Mouse (Mus musculus): ENCODE results near the gene Mast4. TPM values are rescaled to one million over a fixed set of nuclear protein-coding genes. Genes with fewer than 3 reads are reported as not detected.
A peak's percentile ranks its signal among the peaks of the same experiment; 100 is the strongest.

The Mast4 gene
- polyA plus RNA-seq, 1 experiment from 2014 or later, result 36.9 TPM

DNA sequence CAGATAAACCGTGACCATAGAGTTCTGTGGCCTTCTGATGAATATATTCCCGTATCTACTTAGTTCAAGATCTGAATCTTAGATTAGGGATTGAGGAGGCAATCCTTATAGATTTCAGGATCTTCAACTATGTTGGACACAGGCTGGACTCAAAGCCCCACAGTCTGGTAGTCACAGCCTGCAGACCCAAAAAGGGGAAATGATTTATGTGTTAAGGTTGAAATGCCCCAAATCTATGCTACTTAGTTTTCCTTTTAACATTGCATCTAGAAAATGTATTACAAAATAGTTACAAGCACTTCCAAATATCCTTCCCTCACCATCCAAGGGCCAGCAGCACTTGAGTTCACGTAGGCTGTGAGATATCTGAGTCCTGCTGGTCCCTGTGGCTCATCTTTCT is 633.6 kb downstream of the Mast4 start:
- Histone ChIP-seq H3K9ac (ENCODE audit: low read length) (no peak overlapping the region), H3K9me3 (replicated peaks; ENCODE audit: control insufficient read depth, low read length) (no peaks in the 10 kb centered on the region), H3K27ac (ENCODE audit: low read length) (no peak overlapping the region), H3K4me1 (ENCODE audit: control insufficient read depth, insufficient read depth, low read length) (peaks cover 14% of the 10 kb centered on the region), H3K4me3 (ENCODE audit: low read length) (no peak overlapping the region), H3K27me3 (ENCODE audit: control insufficient read depth, insufficient read depth, low read length) (no peaks in the 10 kb centered on the region), H3K36me3 (ENCODE audit: control insufficient read depth, insufficient read depth) (no peaks in the 10 kb centered on the region), H3K4me2 (ENCODE audit: low read depth, low read length) (no peak overlapping the region)
- no peak for ATAC-seq (replicated peaks; ENCODE audit: extremely low read depth, insufficient read depth, low FRiP score)
- WGBS, result 91% methylated on average over 3 of the region's 3 CpGs

DNA sequence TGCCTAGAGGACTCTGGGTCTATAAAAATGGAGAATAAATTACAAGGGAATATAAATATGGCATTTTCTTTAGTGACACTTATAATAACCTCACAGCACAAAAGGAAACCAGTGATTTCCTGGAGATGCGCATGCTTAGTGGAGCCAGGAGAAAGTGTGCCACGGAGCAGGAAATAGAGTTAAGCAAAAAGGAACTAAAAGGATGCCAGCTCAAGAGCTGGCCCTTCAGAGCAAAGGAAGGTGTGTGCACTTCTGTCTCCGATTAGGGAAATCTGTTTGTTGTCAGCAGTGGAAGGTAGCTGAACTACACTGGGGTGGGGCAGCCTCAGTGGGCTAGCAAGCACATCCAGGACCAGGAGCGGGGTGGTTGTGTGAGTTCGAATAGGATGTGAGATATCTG is 634.1 kb downstream of the Mast4 start:
- Histone ChIP-seq H3K27ac (ENCODE audit: low read length) (no peak overlapping the region), H3K4me1 (ENCODE audit: control insufficient read depth, insufficient read depth, low read length) (peaks cover 14% of the 10 kb centered on the region), H3K9me3 (replicated peaks; ENCODE audit: control insufficient read depth, low read length) (no peaks in the 10 kb centered on the region), H3K36me3 (ENCODE audit: control insufficient read depth, insufficient read depth) (no peaks in the 10 kb centered on the region), H3K4me2 (ENCODE audit: low read depth, low read length) (no peak overlapping the region), H3K27me3 (ENCODE audit: control insufficient read depth, insufficient read depth, low read length) (no peaks in the 10 kb centered on the region), H3K4me3 (ENCODE audit: low read length) (no peak overlapping the region), H3K9ac (ENCODE audit: low read length) (no peak overlapping the region)
- 79% methylated on average over 5 of the region's 5 CpGs for WGBS
- no peak for ATAC-seq (replicated peaks; ENCODE audit: extremely low read depth, insufficient read depth, low FRiP score)

GRCm38 (mm10) chr13:102698751-102699323 is 635.5 kb downstream of the Mast4 start:
- WGBS, result 32% methylated on average over 14 of the region's 14 CpGs
- Histone ChIP-seq H3K27me3 (ENCODE audit: control insufficient read depth, insufficient read depth, low read length) (no peaks in the 10 kb centered on the region), H3K9me3 (replicated peaks; ENCODE audit: control insufficient read depth, low read length) (no peaks in the 10 kb centered on the region), H3K36me3 (ENCODE audit: control insufficient read depth, insufficient read depth) (no peaks in the 10 kb centered on the region), H3K9ac (ENCODE audit: low read length) (peak overlapping the region; percentile 47), H3K4me3 (ENCODE audit: low read length) (peak overlapping the region; percentile 30), H3K27ac (ENCODE audit: low read length) (peak overlapping the region; percentile 79), H3K4me1 (ENCODE audit: control insufficient read depth, insufficient read depth, low read length) (peaks cover 14% of the 10 kb centered on the region), H3K4me2 (ENCODE audit: low read depth, low read length) (peak overlapping the region; percentile 57)
- ATAC-seq (replicated peaks; ENCODE audit: extremely low read depth, insufficient read depth, low FRiP score), result peak; percentile 95

DNA sequence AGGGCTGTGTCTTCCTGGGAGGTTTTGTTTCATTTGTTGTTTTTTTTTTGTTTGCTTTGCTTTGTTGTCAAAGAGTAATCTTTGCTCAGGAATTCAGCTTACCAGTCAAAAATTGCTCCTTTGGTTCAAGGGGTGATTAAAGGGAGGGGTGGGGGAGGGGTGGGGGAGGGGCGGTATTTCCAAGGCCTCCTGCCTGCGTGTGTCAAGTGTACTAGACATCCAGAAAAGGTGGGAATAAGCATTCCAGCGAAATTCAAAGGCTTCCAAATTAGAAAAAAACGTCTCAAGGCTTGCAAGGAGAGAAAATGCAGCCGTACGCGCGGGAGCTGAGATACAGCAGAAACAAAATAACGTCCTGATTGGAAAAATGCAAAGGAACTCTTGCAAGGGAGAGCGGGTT is 636.0 kb downstream of the Mast4 start:
- WGBS, result 17% methylated on average over 10 of the region's 10 CpGs
- peak overlapping the region; percentile 79 for H3K27ac ChIP-seq (ENCODE audit: low read length)
- H3K27me3 ChIP-seq (ENCODE audit: control insufficient read depth, insufficient read depth, low read length), result no peaks in the 10 kb centered on the region
- ATAC-seq (replicated peaks; ENCODE audit: extremely low read depth, insufficient read depth, low FRiP score), result no peak
- no peaks in the 10 kb centered on the region for H3K36me3 ChIP-seq (ENCODE audit: control insufficient read depth, insufficient read depth)
- no peaks in the 10 kb centered on the region for H3K9me3 ChIP-seq (replicated peaks; ENCODE audit: control insufficient read depth, low read length)
- H3K4me3 ChIP-seq (ENCODE audit: low read length), result peak overlapping the region; percentile 30
- peak overlapping the region; percentile 57 for H3K4me2 ChIP-seq (ENCODE audit: low read depth, low read length)
- peaks cover 19% of the 10 kb centered on the region for H3K4me1 ChIP-seq (ENCODE audit: control insufficient read depth, insufficient read depth, low read length)
- peak overlapping the region; percentile 47 for H3K9ac ChIP-seq (ENCODE audit: low read length)

- 59% methylated on average over 7 of the region's 7 CpGs for WGBS
- no peak for ATAC-seq (replicated peaks; ENCODE audit: extremely low read depth, insufficient read depth, low FRiP score)
- Histone ChIP-seq H3K4me3 (ENCODE audit: low read length) (no peak overlapping the region), H3K4me2 (ENCODE audit: low read depth, low read length) (no peak overlapping the region), H3K27ac (ENCODE audit: low read length) (no peak overlapping the region), H3K27me3 (ENCODE audit: control insufficient read depth, insufficient read depth, low read length) (no peaks in the 10 kb centered on the region), H3K4me1 (ENCODE audit: control insufficient read depth, insufficient read depth, low read length) (peaks cover 22% of the 10 kb centered on the region), H3K9me3 (replicated peaks; ENCODE audit: control insufficient read depth, low read length) (no peaks in the 10 kb centered on the region), H3K36me3 (ENCODE audit: control insufficient read depth, insufficient read depth) (no peaks in the 10 kb centered on the region), H3K9ac (ENCODE audit: low read length) (no peak overlapping the region)
Measured at GRCm38 (mm10) chr13:102695121-102695905, 639.0 kb downstream of the Mast4 start.

DNA sequence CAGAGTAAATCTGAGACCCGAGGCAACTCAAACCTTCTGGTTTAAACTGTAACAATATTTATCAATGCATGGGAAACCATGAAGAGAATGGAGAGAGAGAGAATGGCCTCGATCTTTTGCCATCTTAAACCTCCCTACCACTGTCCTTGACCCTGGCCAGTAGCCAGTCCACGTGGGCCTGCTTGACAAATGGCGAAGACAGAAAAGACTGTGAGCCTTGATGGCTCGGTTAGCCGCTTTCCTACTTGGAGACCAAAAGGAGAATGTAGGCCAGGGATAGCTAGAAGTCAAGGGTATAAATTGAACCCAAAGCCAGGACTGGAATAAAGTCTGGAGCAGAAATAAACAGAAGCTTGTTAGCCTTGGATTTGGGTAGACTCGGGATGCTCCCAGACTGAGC is 640.1 kb downstream of the Mast4 start:
- WGBS, result 85% methylated on average over 7 of the region's 7 CpGs
- no peaks in the 10 kb centered on the region for H3K27me3 ChIP-seq (ENCODE audit: control insufficient read depth, insufficient read depth, low read length)
- H3K36me3 ChIP-seq (ENCODE audit: control insufficient read depth, insufficient read depth), result no peaks in the 10 kb centered on the region
- no peak overlapping the region for H3K27ac ChIP-seq (ENCODE audit: low read length)
- H3K9me3 ChIP-seq (replicated peaks; ENCODE audit: control insufficient read depth, low read length), result no peaks in the 10 kb centered on the region
- H3K4me3 ChIP-seq (ENCODE audit: low read length), result no peak overlapping the region
- no peak overlapping the region for H3K4me2 ChIP-seq (ENCODE audit: low read depth, low read length)
- H3K4me1 ChIP-seq (ENCODE audit: control insufficient read depth, insufficient read depth, low read length), result peaks cover 20% of the 10 kb centered on the region
- H3K9ac ChIP-seq (ENCODE audit: low read length), result no peak overlapping the region
- ATAC-seq (replicated peaks; ENCODE audit: extremely low read depth, insufficient read depth, low FRiP score), result no peak

GRCm38 (mm10) chr13:102693341-102693801 is 640.9 kb downstream of the Mast4 start, which contains the start of gene Cd180:
Gene Cd180, plus strand, starts transcription at chr13:102693558.
- H3K27me3 ChIP-seq (ENCODE audit: control insufficient read depth, insufficient read depth, low read length), result no peaks in the 10 kb centered on the region
- no peaks in the 10 kb centered on the region for H3K9me3 ChIP-seq (replicated peaks; ENCODE audit: control insufficient read depth, low read length)
- no peaks in the 10 kb centered on the region for H3K36me3 ChIP-seq (ENCODE audit: control insufficient read depth, insufficient read depth)
- no peak within 1 kb of the TSS for H3K4me3 ChIP-seq (ENCODE audit: low read length)
- no peak for ATAC-seq (replicated peaks; ENCODE audit: extremely low read depth, insufficient read depth, low FRiP score)
- H3K27ac ChIP-seq (ENCODE audit: low read length), result no peak within 1 kb of the TSS; the same call in 1 of the 2 replicates
- H3K9ac ChIP-seq (ENCODE audit: low read length), result no peak within 1 kb of the TSS
- WGBS, result 39% methylated on average over 8 of the region's 8 CpGs
- H3K4me1 ChIP-seq (ENCODE audit: control insufficient read depth, insufficient read depth, low read length), result peaks cover 13% of the 10 kb centered on the region
- no peak within 1 kb of the TSS for H3K4me2 ChIP-seq (ENCODE audit: low read depth, low read length)

GRCm38 (mm10) chr13:102691408-102692150 is 642.7 kb downstream of the Mast4 start:
- no peaks in the 10 kb centered on the region for H3K27me3 ChIP-seq (ENCODE audit: control insufficient read depth, insufficient read depth, low read length)
- H3K36me3 ChIP-seq (ENCODE audit: control insufficient read depth, insufficient read depth), result no peaks in the 10 kb centered on the region
- H3K27ac ChIP-seq (ENCODE audit: low read length), result no peak overlapping the region
- no peaks in the 10 kb centered on the region for H3K9me3 ChIP-seq (replicated peaks; ENCODE audit: control insufficient read depth, low read length)
- no peak overlapping the region for H3K9ac ChIP-seq (ENCODE audit: low read length)
- peaks cover 8% of the 10 kb centered on the region for H3K4me1 ChIP-seq (ENCODE audit: control insufficient read depth, insufficient read depth, low read length)
- WGBS, result 77% methylated on average over 11 of the region's 11 CpGs
- no peak overlapping the region for H3K4me3 ChIP-seq (ENCODE audit: low read length)
- H3K4me2 ChIP-seq (ENCODE audit: low read depth, low read length), result no peak overlapping the region
- no peak for ATAC-seq (replicated peaks; ENCODE audit: extremely low read depth, insufficient read depth, low FRiP score)

GRCm38 (mm10) chr13:102690184-102690583 is 644.1 kb downstream of the Mast4 start:
- ATAC-seq (replicated peaks; ENCODE audit: extremely low read depth, insufficient read depth, low FRiP score), result no peak
- no peaks in the 10 kb centered on the region for H3K9me3 ChIP-seq (replicated peaks; ENCODE audit: control insufficient read depth, low read length)

More at GRCm38 (mm10) chr13:102690184-102690583, 644.1 kb downstream of the Mast4 start:
- Histone ChIP-seq H3K4me2 (ENCODE audit: low read depth, low read length) (no peak overlapping the region), H3K36me3 (ENCODE audit: control insufficient read depth, insufficient read depth) (no peaks in the 10 kb centered on the region), H3K9ac (ENCODE audit: low read length) (no peak overlapping the region), H3K27ac (ENCODE audit: low read length) (no peak overlapping the region), H3K4me1 (ENCODE audit: control insufficient read depth, insufficient read depth, low read length) (peaks cover 8% of the 10 kb centered on the region), H3K27me3 (ENCODE audit: control insufficient read depth, insufficient read depth, low read length) (no peaks in the 10 kb centered on the region), H3K4me3 (ENCODE audit: low read length) (no peak overlapping the region)
- WGBS, result 84% methylated on average over 5 of the region's 5 CpGs

All from heart, embryonic 16.5 days (tissue).